Mouse (Mus musculus): ENCODE results near the gene Utp20. TPM values are rescaled to one million over a fixed set of nuclear protein-coding genes. Genes with fewer than 3 reads are reported as not detected.
"Not testable (repeated sequence)": the region's sequence is repeated elsewhere in the genome, so short reads cannot be mapped to it uniquely, and the experiment has no call there.

Utp20 gene
- total RNA-seq, 1 experiment: 136 TPM

DNA sequence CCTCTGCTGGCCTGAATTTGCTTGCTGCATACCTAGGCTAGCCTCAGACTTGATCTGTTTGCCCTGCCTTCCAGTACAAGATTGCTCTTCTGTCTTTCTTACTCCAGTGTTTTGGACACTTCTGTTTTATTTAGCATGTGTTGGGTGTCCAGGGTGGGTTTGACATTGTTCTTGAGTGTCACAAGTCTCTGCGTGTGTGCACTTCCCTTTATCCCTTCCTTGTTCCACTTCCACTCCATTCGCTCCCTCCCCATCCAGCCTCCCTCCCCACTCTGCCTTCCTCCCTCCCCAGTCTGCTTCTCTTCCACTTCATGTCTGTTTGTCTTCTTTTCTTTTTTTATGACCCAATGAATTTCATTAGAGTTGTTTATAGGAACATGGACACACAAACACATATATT is 85.2 kb downstream of the Utp20 start:
- Histone ChIP-seq H3K9me3 (ENCODE audit: control insufficient read depth, insufficient read depth, low read depth, low read length) (no peaks in the 10 kb centered on the region), H3K27ac (ENCODE audit: insufficient read depth, low read depth, low read length, poor library complexity, severe bottlenecking) (no peak overlapping the region), H3K36me3 (ENCODE audit: control insufficient read depth, insufficient read depth, low read length, poor library complexity, severe bottlenecking) (peaks cover 10% of the 10 kb centered on the region), H3K9ac (ENCODE audit: insufficient read depth, low read depth, low read length, poor library complexity, severe bottlenecking) (no peak overlapping the region), H3K4me3 (ENCODE audit: insufficient read depth in 1 of 2, low read depth in 1 of 2, low read length in 2 of 2, poor library complexity in 1 of 2, severe bottlenecking in 1 of 2) (no peak overlapping the region), H3K4me1 (ENCODE audit: control insufficient read depth in 2 of 2, insufficient read depth in 2 of 2, low read length in 2 of 2, poor library complexity in 1 of 2) (no peaks in the 10 kb centered on the region)
- DNase-seq (ENCODE audit: low read depth, low spot score): no peak
- no peak for TF ChIP-seq CHD2 (IDR thresholded peaks at IDR 0.05; ENCODE audit: low read depth, low read length)
- no peak for TF ChIP-seq HCFC1 (IDR thresholded peaks at IDR 0.05; ENCODE audit: borderline replicate concordance, insufficient read depth, low read length)
- TF ChIP-seq MAFK (IDR thresholded peaks at IDR 0.05; ENCODE audit: insufficient read depth, low read depth, low read length): no peak
- no peak for TF ChIP-seq ZC3H11A (IDR thresholded peaks at IDR 0.05; ENCODE audit: borderline replicate concordance, low read depth, low read length)
- no peak for TF ChIP-seq ZNF384 (IDR thresholded peaks at IDR 0.05; ENCODE audit: low read depth, low read length)
- in situ Hi-C loops (cut with MboI; ENCODE audit: low sequenced_read_pairs in 2 of 2, unreplicated experiment in 2 of 2): no loop called here

DNA sequence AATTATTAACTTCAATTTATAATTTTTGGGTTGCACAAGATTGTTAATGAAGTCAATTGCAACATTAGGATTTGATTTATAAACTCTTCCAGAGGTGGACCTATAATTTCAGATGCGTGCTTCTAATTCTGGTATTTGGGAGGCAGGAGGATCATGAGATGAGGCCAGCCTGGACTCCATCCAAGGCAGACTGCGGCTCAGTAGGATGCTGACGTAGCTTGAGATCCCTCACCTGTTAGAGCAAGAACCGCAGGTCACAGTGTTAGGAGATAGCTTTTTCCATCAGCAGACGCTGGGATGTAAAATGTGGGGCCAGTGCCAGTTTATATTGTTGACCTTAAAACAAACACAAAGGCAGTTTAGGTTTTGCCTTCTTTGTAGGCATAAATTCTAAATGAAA is 85.8 kb downstream of the Utp20 start:
- H3K4me3 ChIP-seq (ENCODE audit: insufficient read depth in 1 of 2, low read depth in 1 of 2, low read length in 2 of 2, poor library complexity in 1 of 2, severe bottlenecking in 1 of 2): no peak overlapping the region
- H3K9me3 ChIP-seq (ENCODE audit: control insufficient read depth, insufficient read depth, low read depth, low read length): no peaks in the 10 kb centered on the region
- peaks cover 10% of the 10 kb centered on the region for H3K36me3 ChIP-seq (ENCODE audit: control insufficient read depth, insufficient read depth, low read length, poor library complexity, severe bottlenecking)
- no peak for DNase-seq (ENCODE audit: low read depth, low spot score)
- H3K9ac ChIP-seq (ENCODE audit: insufficient read depth, low read depth, low read length, poor library complexity, severe bottlenecking): no peak overlapping the region
- H3K27ac ChIP-seq (ENCODE audit: insufficient read depth, low read depth, low read length, poor library complexity, severe bottlenecking): no peak overlapping the region
- in situ Hi-C loops (cut with MboI; ENCODE audit: low sequenced_read_pairs in 2 of 2, unreplicated experiment in 2 of 2): no loop called here
- TF ChIP-seq MAFK (IDR thresholded peaks at IDR 0.05; ENCODE audit: insufficient read depth, low read depth, low read length): no peak
- TF ChIP-seq CHD2 (IDR thresholded peaks at IDR 0.05; ENCODE audit: low read depth, low read length): no peak
- no peak for TF ChIP-seq HCFC1 (IDR thresholded peaks at IDR 0.05; ENCODE audit: borderline replicate concordance, insufficient read depth, low read length)
- TF ChIP-seq ZC3H11A (IDR thresholded peaks at IDR 0.05; ENCODE audit: borderline replicate concordance, low read depth, low read length): no peak
- TF ChIP-seq ZNF384 (IDR thresholded peaks at IDR 0.05; ENCODE audit: low read depth, low read length): no peak
- no peaks in the 10 kb centered on the region for H3K4me1 ChIP-seq (ENCODE audit: control insufficient read depth in 2 of 2, insufficient read depth in 2 of 2, low read length in 2 of 2, poor library complexity in 1 of 2)

- in situ Hi-C loops (cut with MboI; ENCODE audit: low sequenced_read_pairs in 2 of 2, unreplicated experiment in 2 of 2): no loop called here
- Histone ChIP-seq H3K4me3 (ENCODE audit: insufficient read depth in 1 of 2, low read depth in 1 of 2, low read length in 2 of 2, poor library complexity in 1 of 2, severe bottlenecking in 1 of 2) (no peak overlapping the region), H3K27ac (ENCODE audit: insufficient read depth, low read depth, low read length, poor library complexity, severe bottlenecking) (no peak overlapping the region), H3K9ac (ENCODE audit: insufficient read depth, low read depth, low read length, poor library complexity, severe bottlenecking) (no peak overlapping the region), H3K4me1 (ENCODE audit: control insufficient read depth in 2 of 2, insufficient read depth in 2 of 2, low read length in 2 of 2, poor library complexity in 1 of 2) (no peaks in the 10 kb centered on the region), H3K9me3 (ENCODE audit: control insufficient read depth, insufficient read depth, low read depth, low read length) (no peaks in the 10 kb centered on the region), H3K36me3 (ENCODE audit: control insufficient read depth, insufficient read depth, low read length, poor library complexity, severe bottlenecking) (peaks cover 10% of the 10 kb centered on the region)
- DNase-seq (ENCODE audit: low read depth, low spot score): no peak
- no peak for TF ChIP-seq MAFK (IDR thresholded peaks at IDR 0.05; ENCODE audit: insufficient read depth, low read depth, low read length)
- TF ChIP-seq ZC3H11A (IDR thresholded peaks at IDR 0.05; ENCODE audit: borderline replicate concordance, low read depth, low read length): no peak
- TF ChIP-seq HCFC1 (IDR thresholded peaks at IDR 0.05; ENCODE audit: borderline replicate concordance, insufficient read depth, low read length): no peak
- TF ChIP-seq ZNF384 (IDR thresholded peaks at IDR 0.05; ENCODE audit: low read depth, low read length): no peak
- TF ChIP-seq CHD2 (IDR thresholded peaks at IDR 0.05; ENCODE audit: low read depth, low read length): no peak
Measured at GRCm38 (mm10) chr10:88739818-88740217, 86.8 kb downstream of the Utp20 start.

DNA sequence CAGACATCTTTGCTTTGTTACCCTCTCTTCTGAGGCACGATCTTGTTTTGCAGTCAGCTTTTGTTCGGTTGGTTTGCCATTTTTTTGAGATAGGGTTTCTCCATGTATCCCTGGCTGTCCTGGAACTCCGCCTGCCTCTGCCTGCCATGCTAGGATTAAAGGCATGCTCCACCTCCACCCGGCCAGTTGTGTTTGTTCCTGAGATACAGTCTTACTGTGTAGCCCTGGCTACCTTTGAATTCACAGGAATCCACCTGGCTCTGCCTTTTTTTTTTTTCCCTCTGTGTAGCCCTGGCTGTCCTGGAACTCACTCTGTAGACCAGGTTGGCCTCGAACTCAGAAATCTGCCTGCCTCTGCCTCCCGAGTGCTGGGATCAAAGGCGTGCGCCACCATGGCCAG is 87.5 kb downstream of the Utp20 start:
- H3K9me3 ChIP-seq (ENCODE audit: control insufficient read depth, insufficient read depth, low read depth, low read length); H3K9ac ChIP-seq (ENCODE audit: insufficient read depth, low read depth, low read length, poor library complexity, severe bottlenecking); H3K4me3 ChIP-seq (ENCODE audit: insufficient read depth in 1 of 2, low read depth in 1 of 2, low read length in 2 of 2, poor library complexity in 1 of 2, severe bottlenecking in 1 of 2); H3K27ac ChIP-seq (ENCODE audit: insufficient read depth, low read depth, low read length, poor library complexity, severe bottlenecking); H3K36me3 ChIP-seq (ENCODE audit: control insufficient read depth, insufficient read depth, low read length, poor library complexity, severe bottlenecking); DNase-seq (ENCODE audit: low read depth, low spot score); H3K4me1 ChIP-seq (ENCODE audit: control insufficient read depth in 2 of 2, insufficient read depth in 2 of 2, low read length in 2 of 2, poor library complexity in 1 of 2); in situ Hi-C loops (cut with MboI; ENCODE audit: low sequenced_read_pairs in 2 of 2, unreplicated experiment in 2 of 2): not testable (repeated sequence)

DNA sequence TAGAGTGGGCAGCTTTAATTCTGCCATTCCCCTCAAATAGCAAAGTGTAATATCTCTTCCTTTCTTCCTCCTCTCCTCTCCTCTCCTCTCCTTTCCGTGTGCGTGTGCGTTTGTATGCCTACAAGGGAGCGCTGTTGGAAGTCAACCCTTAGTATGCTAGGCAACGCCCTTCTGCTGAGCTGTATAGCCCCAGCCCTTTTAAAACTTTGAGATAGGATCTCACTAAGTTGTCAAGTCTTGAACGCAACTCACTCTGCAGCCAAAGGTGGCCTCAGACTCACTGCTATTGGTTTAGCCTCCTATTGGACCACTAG is 94.3 kb downstream of the Utp20 start:
- Histone ChIP-seq H3K27ac (ENCODE audit: insufficient read depth, low read depth, low read length, poor library complexity, severe bottlenecking) (no peak overlapping the region), H3K9me3 (ENCODE audit: control insufficient read depth, insufficient read depth, low read depth, low read length) (no peaks in the 10 kb centered on the region), H3K4me3 (ENCODE audit: insufficient read depth in 1 of 2, low read depth in 1 of 2, low read length in 2 of 2, poor library complexity in 1 of 2, severe bottlenecking in 1 of 2) (peak overlapping the region; percentile 73 to 76), H3K4me1 (ENCODE audit: control insufficient read depth in 2 of 2, insufficient read depth in 2 of 2, low read length in 2 of 2, poor library complexity in 1 of 2) (peaks cover 0 to 2% of the 10 kb centered on the region in 2 experiments; a peak in 1 of 4 replicates), H3K9ac (ENCODE audit: insufficient read depth, low read depth, low read length, poor library complexity, severe bottlenecking) (no peak overlapping the region), H3K36me3 (ENCODE audit: control insufficient read depth, insufficient read depth, low read length, poor library complexity, severe bottlenecking) (no peaks in the 10 kb centered on the region)
- TF ChIP-seq HCFC1 (IDR thresholded peaks at IDR 0.05; ENCODE audit: borderline replicate concordance, insufficient read depth, low read length): no peak
- TF ChIP-seq MAFK (IDR thresholded peaks at IDR 0.05; ENCODE audit: insufficient read depth, low read depth, low read length): no peak
- TF ChIP-seq ZNF384 (IDR thresholded peaks at IDR 0.05; ENCODE audit: low read depth, low read length): no peak
- no peak for TF ChIP-seq ZC3H11A (IDR thresholded peaks at IDR 0.05; ENCODE audit: borderline replicate concordance, low read depth, low read length)
- TF ChIP-seq CHD2 (IDR thresholded peaks at IDR 0.05; ENCODE audit: low read depth, low read length): no peak
- DNase-seq (ENCODE audit: low read depth, low spot score): no peak
- in situ Hi-C loops (cut with MboI; ENCODE audit: low sequenced_read_pairs in 2 of 2, unreplicated experiment in 2 of 2): no loop called here

Measured in ES-E14 (cell line).